Mouse (Mus musculus) liver (tissue): ENCODE measurements around the gene Ppp1r21.

Source experiments
- DNase-seq: peaks from one replicate; pipeline ENCODE4 v3.0.0-alpha.2; 2020; ENCODE audit warnings: mixed read lengths

Gene Ppp1r21

GRCm38 (mm10) chr17:88578522-88579242 is 48.8 kb downstream of the Ppp1r21 start:
- no peak for DNase-seq

GRCm38 (mm10) chr17:88580556-88580955 is 50.6 kb downstream of the Ppp1r21 start:
- DNase-seq: no peak

- DNase-seq: no peak
Measured at GRCm38 (mm10) chr17:88581511-88582021, 51.6 kb downstream of the Ppp1r21 start.

- no peak for DNase-seq
Measured at GRCm38 (mm10) chr17:88582999-88583398, 53.1 kb downstream of the Ppp1r21 start.

- DNase-seq: no peak
Measured at GRCm38 (mm10) chr17:88583411-88583810, 53.5 kb downstream of the Ppp1r21 start.

GRCm38 (mm10) chr17:88587371-88587770 is 57.5 kb downstream of the Ppp1r21 start:
- DNase-seq: no peak

- DNase-seq: no peak
Measured at GRCm38 (mm10) chr17:88588228-88588627, 58.3 kb downstream of the Ppp1r21 start.

- DNase-seq: no peak
Measured at GRCm38 (mm10) chr17:88590251-88590650, 60.3 kb downstream of the Ppp1r21 start.

- no peak for DNase-seq
Measured at GRCm38 (mm10) chr17:88595071-88595470, 65.2 kb downstream of the Ppp1r21 start.

GRCm38 (mm10) chr17:88596068-88596467 is 66.2 kb downstream of the Ppp1r21 start:
- DNase-seq: no peak

- DNase-seq: no peak
Measured at GRCm38 (mm10) chr17:88596544-88597221, 66.8 kb downstream of the Ppp1r21 start.

GRCm38 (mm10) chr17:88597222-88598055 is 67.5 kb downstream of the Ppp1r21 start, which contains the start of gene Ston1:
Gene Ston1 (plus strand): TSS chr17:88597684.
- peak; percentile 69 for DNase-seq

GRCm38 (mm10) chr17:88598056-88598420 is 68.1 kb downstream of the Ppp1r21 start:
- no peak for DNase-seq

- no peak for DNase-seq
Measured at GRCm38 (mm10) chr17:88598570-88599368, 68.9 kb downstream of the Ppp1r21 start.

- no peak for DNase-seq
Measured at GRCm38 (mm10) chr17:88600492-88601026, 70.6 kb downstream of the Ppp1r21 start.

GRCm38 (mm10) chr17:88603943-88604342 is 74.0 kb downstream of the Ppp1r21 start:
- DNase-seq: no peak

- no peak for DNase-seq
Measured at GRCm38 (mm10) chr17:88606056-88606455, 76.1 kb downstream of the Ppp1r21 start.

- DNase-seq: no peak
Measured at GRCm38 (mm10) chr17:88609361-88609760, 79.4 kb downstream of the Ppp1r21 start.

- no peak for DNase-seq
Measured at GRCm38 (mm10) chr17:88611057-88611456, 81.1 kb downstream of the Ppp1r21 start.

GRCm38 (mm10) chr17:88613172-88613571 is 83.3 kb downstream of the Ppp1r21 start:
- peak; percentile 28 for DNase-seq

GRCm38 (mm10) chr17:88613721-88614120 is 83.8 kb downstream of the Ppp1r21 start:
- no peak for DNase-seq

GRCm38 (mm10) chr17:88614234-88614633 is 84.3 kb downstream of the Ppp1r21 start:
- DNase-seq: no peak
